Mouse (Mus musculus) thymus, adult 2 months (tissue): Measurements from ENCODE around the gene Tubb4b.

Experiments used
- CTCF ChIP-seq: fragments of 200-500 bp; IDR thresholded peaks from 2 replicates; pipeline ENCODE4 v1.5.1; 2012; ENCODE audit warnings: mild to moderate bottlenecking, control low read depth, low read length, moderate library complexity, borderline replicate concordance; ENCODE audit not compliant: control insufficient read depth, poor library complexity, insufficient read depth; ENCODE audit errors: extremely low read depth
- POLR2A ChIP-seq: fragments of 200-500 bp; IDR thresholded peaks from 2 replicates; pipeline ENCODE4 v1.6.1; 2012; ENCODE audit warnings: mild to moderate bottlenecking, low read length, control low read depth, moderate library complexity; ENCODE audit not compliant: control insufficient read depth, poor library complexity, insufficient read depth; ENCODE audit errors: extremely low read depth

GRCm38 (mm10) chr2:25233421-25233820 lies 8.9 kb upstream of the Tubb4b start:
- TF ChIP-seq POLR2A (no peak), CTCF (no peak)
